Mouse (Mus musculus): Measurements from ENCODE around the gene Il17d. TPM values are rescaled to one million over a fixed set of nuclear protein-coding genes. Genes with fewer than 3 reads are reported as not detected.

Il17d gene
- polyA plus RNA-seq, 1 experiment from 2014 or later, result 12.1 TPM

GRCm38 (mm10) chr14:57526050-57526623 lies 1.6 kb downstream of the Il17d start:
- Histone ChIP-seq H3K36me3 (no peaks in the 10 kb centered on the region; the same call in 1 of the 2 replicates), H3K9ac (no peak overlapping the region), H3K9me3 (no peaks in the 10 kb centered on the region), H3K4me2 (peak overlapping the region; percentile 81), H3K4me3 (peak overlapping the region; percentile 69), H3K4me1 (peaks cover 25% of the 10 kb centered on the region), H3K27me3 (no peaks in the 10 kb centered on the region), H3K27ac (no peak overlapping the region)
- no peak for ATAC-seq (ENCODE audit: insufficient number of reproducible peaks, low FRiP score, low TSS enrichment, low read depth)
- WGBS, result 46% methylated on average over 10 of the region's 10 CpGs

GRCm38 (mm10) chr14:57527122-57527521 lies 2.5 kb downstream of the Il17d start:
- no peak overlapping the region for H3K27ac ChIP-seq
- H3K9ac ChIP-seq, result no peak overlapping the region
- no peaks in the 10 kb centered on the region for H3K9me3 ChIP-seq
- no peaks in the 10 kb centered on the region for H3K27me3 ChIP-seq
- no peak overlapping the region for H3K4me3 ChIP-seq
- H3K4me1 ChIP-seq, result peaks cover 25% of the 10 kb centered on the region
- H3K36me3 ChIP-seq, result no peaks in the 10 kb centered on the region; the same call in 1 of the 2 replicates
- 41% methylated on average over 7 of the region's 7 CpGs for WGBS
- no peak overlapping the region for H3K4me2 ChIP-seq
- no peak for ATAC-seq (ENCODE audit: insufficient number of reproducible peaks, low FRiP score, low TSS enrichment, low read depth)

- Histone ChIP-seq H3K9ac (no peak overlapping the region), H3K4me2 (no peak overlapping the region), H3K27ac (no peak overlapping the region), H3K27me3 (no peaks in the 10 kb centered on the region), H3K4me3 (no peak overlapping the region), H3K4me1 (peaks cover 25% of the 10 kb centered on the region), H3K9me3 (no peaks in the 10 kb centered on the region), H3K36me3 (no peaks in the 10 kb centered on the region)
- WGBS, result 52% methylated on average over 2 of the region's 2 CpGs
- no peak for ATAC-seq (ENCODE audit: insufficient number of reproducible peaks, low FRiP score, low TSS enrichment, low read depth)
Measured at GRCm38 (mm10) chr14:57527598-57527997, 3.0 kb downstream of the Il17d start.

GRCm38 (mm10) chr14:57529086-57529785 lies 4.7 kb downstream of the Il17d start:
- no peak overlapping the region for H3K27ac ChIP-seq
- H3K4me3 ChIP-seq, result no peak overlapping the region
- H3K9ac ChIP-seq, result no peak overlapping the region
- H3K4me1 ChIP-seq, result peaks cover 30% of the 10 kb centered on the region
- no peaks in the 10 kb centered on the region for H3K27me3 ChIP-seq
- no peak for ATAC-seq (ENCODE audit: insufficient number of reproducible peaks, low FRiP score, low TSS enrichment, low read depth)
- no peak overlapping the region for H3K4me2 ChIP-seq
- no peaks in the 10 kb centered on the region for H3K9me3 ChIP-seq
- 47% methylated on average over 10 of the region's 10 CpGs for WGBS
- no peaks in the 10 kb centered on the region for H3K36me3 ChIP-seq

GRCm38 (mm10) chr14:57529786-57530515 lies 5.4 kb downstream of the Il17d start:
- no peak overlapping the region for H3K4me3 ChIP-seq
- H3K4me2 ChIP-seq, result no peak overlapping the region
- H3K9me3 ChIP-seq, result no peaks in the 10 kb centered on the region
- no peaks in the 10 kb centered on the region for H3K27me3 ChIP-seq
- WGBS, result 72% methylated on average over 5 of the region's 5 CpGs
- peaks cover 34% of the 10 kb centered on the region for H3K4me1 ChIP-seq
- no peak overlapping the region for H3K27ac ChIP-seq
- no peak for ATAC-seq (ENCODE audit: insufficient number of reproducible peaks, low FRiP score, low TSS enrichment, low read depth)
- H3K36me3 ChIP-seq, result no peaks in the 10 kb centered on the region
- no peak overlapping the region for H3K9ac ChIP-seq

- Histone ChIP-seq H3K4me3 (no peak overlapping the region), H3K4me2 (no peak overlapping the region), H3K27ac (no peak overlapping the region), H3K4me1 (peaks cover 41% of the 10 kb centered on the region), H3K9me3 (no peaks in the 10 kb centered on the region), H3K36me3 (no peaks in the 10 kb centered on the region), H3K9ac (no peak overlapping the region), H3K27me3 (no peaks in the 10 kb centered on the region)
- ATAC-seq (ENCODE audit: insufficient number of reproducible peaks, low FRiP score, low TSS enrichment, low read depth), result no peak
- 89% methylated on average over 3 of the region's 3 CpGs for WGBS
Measured at GRCm38 (mm10) chr14:57532577-57532976, 8.0 kb downstream of the Il17d start.

GRCm38 (mm10) chr14:57533214-57533613 lies 8.6 kb downstream of the Il17d start:
- Histone ChIP-seq H3K36me3 (no peaks in the 10 kb centered on the region), H3K27me3 (no peaks in the 10 kb centered on the region), H3K4me1 (peaks cover 46% of the 10 kb centered on the region), H3K4me2 (no peak overlapping the region), H3K9me3 (no peaks in the 10 kb centered on the region), H3K4me3 (no peak overlapping the region), H3K9ac (no peak overlapping the region), H3K27ac (no peak overlapping the region)
- no peak for ATAC-seq (ENCODE audit: insufficient number of reproducible peaks, low FRiP score, low TSS enrichment, low read depth)
- 50% methylated on average over 3 of the region's 3 CpGs for WGBS

GRCm38 (mm10) chr14:57533841-57534240 lies 9.3 kb downstream of the Il17d start:
- ATAC-seq (ENCODE audit: insufficient number of reproducible peaks, low FRiP score, low TSS enrichment, low read depth), result no peak
- Histone ChIP-seq H3K36me3 (no peaks in the 10 kb centered on the region), H3K4me1 (peaks cover 44% of the 10 kb centered on the region)

GRCm38 (mm10) chr14:57534346-57534745 lies 9.8 kb downstream of the Il17d start:
- no peaks in the 10 kb centered on the region for H3K27me3 ChIP-seq
- no peak for ATAC-seq (ENCODE audit: insufficient number of reproducible peaks, low FRiP score, low TSS enrichment, low read depth)
- H3K36me3 ChIP-seq, result no peaks in the 10 kb centered on the region
- no peak overlapping the region for H3K4me3 ChIP-seq
- no peak overlapping the region for H3K4me2 ChIP-seq
- H3K9ac ChIP-seq, result no peak overlapping the region
- no peaks in the 10 kb centered on the region for H3K9me3 ChIP-seq
- WGBS, result 15% methylated on average over 5 of the region's 5 CpGs
- H3K4me1 ChIP-seq, result peaks cover 40% of the 10 kb centered on the region
- H3K27ac ChIP-seq, result peak overlapping the region; percentile 86

More at GRCm38 (mm10) chr14:57533841-57534240, 9.3 kb downstream of the Il17d start:
- 29% methylated on average over 11 of the region's 11 CpGs for WGBS
- Histone ChIP-seq H3K4me3 (no peak overlapping the region), H3K27me3 (no peaks in the 10 kb centered on the region), H3K9ac (no peak overlapping the region), H3K27ac (peak overlapping the region; percentile 86), H3K4me2 (no peak overlapping the region), H3K9me3 (no peaks in the 10 kb centered on the region)

GRCm38 (mm10) chr14:57534961-57535360 lies 10.4 kb downstream of the Il17d start:
- peak; percentile 44 for ATAC-seq (ENCODE audit: insufficient number of reproducible peaks, low FRiP score, low TSS enrichment, low read depth)
- peaks cover 35% of the 10 kb centered on the region for H3K4me1 ChIP-seq
- H3K9ac ChIP-seq, result no peak overlapping the region
- peak overlapping the region; percentile 86 for H3K27ac ChIP-seq
- no peaks in the 10 kb centered on the region for H3K9me3 ChIP-seq
- no peak overlapping the region for H3K4me2 ChIP-seq
- H3K36me3 ChIP-seq, result no peaks in the 10 kb centered on the region
- WGBS, result 17% methylated on average over 8 of the region's 8 CpGs
- no peaks in the 10 kb centered on the region for H3K27me3 ChIP-seq
- no peak overlapping the region for H3K4me3 ChIP-seq

GRCm38 (mm10) chr14:57535646-57536045 lies 11.1 kb downstream of the Il17d start:
- H3K4me1 ChIP-seq, result peaks cover 35% of the 10 kb centered on the region
- WGBS, result 41% methylated on average over 6 of the region's 6 CpGs
- H3K9me3 ChIP-seq, result no peaks in the 10 kb centered on the region
- ATAC-seq (ENCODE audit: insufficient number of reproducible peaks, low FRiP score, low TSS enrichment, low read depth), result peak; percentile 16; the same call in 1 of the 2 replicates
- H3K4me2 ChIP-seq, result no peak overlapping the region
- no peak overlapping the region for H3K4me3 ChIP-seq
- H3K27me3 ChIP-seq, result no peaks in the 10 kb centered on the region
- H3K27ac ChIP-seq, result peak overlapping the region; percentile 86
- no peak overlapping the region for H3K9ac ChIP-seq
- H3K36me3 ChIP-seq, result no peaks in the 10 kb centered on the region

GRCm38 (mm10) chr14:57536820-57537219 lies 12.2 kb downstream of the Il17d start:
- no peak overlapping the region for H3K4me2 ChIP-seq
- H3K36me3 ChIP-seq, result peaks cover under 1% of the 10 kb centered on the region; the same call in 1 of the 2 replicates
- 51% methylated on average over 9 of the region's 9 CpGs for WGBS
- H3K9me3 ChIP-seq, result no peaks in the 10 kb centered on the region
- peaks cover 35% of the 10 kb centered on the region for H3K4me1 ChIP-seq
- H3K27me3 ChIP-seq, result no peaks in the 10 kb centered on the region
- H3K4me3 ChIP-seq, result no peak overlapping the region
- no peak overlapping the region for H3K9ac ChIP-seq
- peak overlapping the region; percentile 63 for H3K27ac ChIP-seq
- no peak for ATAC-seq (ENCODE audit: insufficient number of reproducible peaks, low FRiP score, low TSS enrichment, low read depth)

Data from limb, embryonic 15.5 days (tissue).